Mouse (Mus musculus) liver, adult (tissue): ENCODE results near the gene Rtn4r.

Experiments
- GATA4 ChIP-seq: IDR thresholded peaks from 2 replicates; pipeline ENCODE4 v1.6.1; 2014; ENCODE audit warnings: mild to moderate bottlenecking, low read length; ENCODE audit not compliant: insufficient replicate concordance

The Rtn4r gene

DNA sequence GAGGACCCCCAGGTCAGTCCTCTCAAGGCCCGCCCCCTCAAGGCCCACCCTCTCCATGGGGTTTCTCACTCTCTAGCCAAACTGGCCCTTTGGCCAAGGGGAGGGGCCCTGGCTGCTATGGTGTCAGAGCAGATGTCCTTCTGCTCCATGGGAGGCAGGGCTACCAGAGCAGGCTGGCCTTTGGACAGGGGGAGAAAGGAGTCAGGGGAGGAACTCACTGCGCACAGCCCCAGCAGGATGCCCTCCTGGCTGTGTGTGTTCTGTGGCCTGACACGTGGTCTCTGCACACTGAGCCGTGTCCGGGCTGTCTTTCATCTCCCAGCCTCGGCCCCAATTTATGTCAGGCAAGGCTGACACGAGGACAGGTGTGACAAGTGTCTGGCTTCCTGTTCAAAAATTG is 8.6 kb downstream of the Rtn4r start:
- TF ChIP-seq GATA4: no peak

DNA sequence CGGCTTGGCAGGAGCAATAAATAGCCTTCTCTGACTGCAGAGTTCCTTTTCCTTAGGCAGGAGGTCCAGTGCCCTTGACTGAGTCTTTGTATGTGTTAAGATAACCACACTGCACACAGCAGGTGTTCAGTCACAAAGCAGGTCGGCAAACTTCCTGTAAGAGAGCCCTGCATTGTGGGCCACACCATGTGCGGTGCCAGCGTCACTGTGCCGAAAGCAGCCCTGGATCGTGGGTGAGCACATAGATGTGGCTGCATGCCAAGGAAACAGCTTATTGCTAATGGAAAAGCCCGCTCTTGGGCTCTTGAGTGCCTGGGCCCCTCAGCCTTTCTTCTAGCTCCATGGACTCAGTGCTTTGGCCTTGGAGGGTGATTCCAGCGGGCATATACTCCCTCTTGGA is 16.8 kb downstream of the Rtn4r start:
- no peak for TF ChIP-seq GATA4

DNA sequence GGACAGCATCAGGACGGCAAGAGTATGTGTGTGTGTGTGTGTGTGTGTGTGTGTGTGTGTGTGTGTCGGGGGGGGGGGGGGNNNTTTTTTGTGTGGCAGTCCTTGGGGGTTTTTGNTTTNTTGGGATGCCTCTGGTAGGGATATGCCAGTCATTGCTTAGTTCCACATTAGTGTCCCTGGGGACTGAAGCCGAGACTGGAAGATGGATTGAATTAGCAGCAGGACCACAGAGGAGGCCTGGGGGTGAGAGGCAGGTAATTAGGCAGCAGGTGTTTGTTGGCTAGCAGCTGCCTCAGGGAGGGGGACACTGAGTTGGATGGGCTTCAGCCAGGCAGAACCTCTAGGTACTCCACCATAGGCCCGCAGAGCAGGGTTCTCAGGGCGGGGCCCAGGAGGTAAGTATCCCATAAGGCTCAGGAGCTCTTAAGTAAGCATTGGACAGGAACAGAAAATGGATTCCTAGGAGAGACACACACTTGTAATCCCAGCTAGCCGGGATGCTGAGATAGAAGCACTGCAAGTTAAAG is 18.0 kb downstream of the Rtn4r start:
- no peak for TF ChIP-seq GATA4

DNA sequence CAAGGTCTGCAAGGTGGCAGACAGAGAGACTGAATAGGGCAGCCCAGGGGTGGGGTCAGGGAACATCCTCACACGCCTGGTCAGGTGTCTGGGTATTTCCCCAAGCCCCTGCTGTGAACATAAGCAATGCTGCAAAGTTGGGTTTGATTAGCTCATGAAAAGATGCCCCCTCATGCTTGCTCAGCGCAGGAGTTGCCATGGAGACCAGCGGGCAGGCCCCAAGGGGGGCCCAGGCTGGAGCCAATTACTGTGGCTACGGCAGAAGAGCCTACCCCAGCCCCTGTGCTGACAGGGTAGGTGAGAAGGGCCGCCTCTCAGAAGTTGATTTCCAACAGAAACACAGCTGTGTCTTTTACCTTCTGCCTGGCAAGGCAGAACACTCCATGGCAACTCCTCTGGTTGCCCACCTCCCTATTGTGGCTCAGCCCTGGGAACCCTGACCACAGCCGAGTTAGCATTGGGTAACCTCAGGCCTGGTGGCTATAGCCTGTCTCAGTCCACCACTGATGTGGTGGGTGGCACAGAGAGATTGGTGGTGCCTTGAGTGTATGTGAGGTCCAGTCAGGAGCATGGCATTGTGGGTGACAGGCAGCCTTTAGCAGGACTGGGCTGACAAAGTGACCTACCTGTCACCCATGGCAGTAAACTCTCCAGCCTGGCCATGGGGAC is 20.9 kb downstream of the Rtn4r start:
- TF ChIP-seq GATA4: no peak

DNA sequence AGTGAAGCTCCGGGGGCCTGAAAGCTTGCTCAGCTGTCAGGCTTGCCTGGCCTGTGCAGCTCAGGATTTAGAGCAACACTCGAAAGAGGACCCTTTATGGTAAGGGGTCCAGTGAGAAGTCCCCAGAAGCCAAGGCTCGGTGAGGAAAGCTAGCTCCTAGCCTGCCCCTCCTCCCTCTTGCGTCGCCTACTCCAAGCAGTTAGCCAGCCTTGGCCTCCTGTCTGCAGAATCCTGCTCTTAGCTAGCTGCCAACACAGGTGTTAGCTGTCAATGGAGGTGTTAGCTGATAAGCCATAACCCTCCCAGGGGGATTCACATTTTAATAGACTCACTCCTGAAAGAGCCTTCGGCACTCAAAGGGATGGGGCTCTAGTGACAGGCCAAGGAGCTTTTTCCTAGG is 21.8 kb downstream of the Rtn4r start:
- TF ChIP-seq GATA4: no peak

DNA sequence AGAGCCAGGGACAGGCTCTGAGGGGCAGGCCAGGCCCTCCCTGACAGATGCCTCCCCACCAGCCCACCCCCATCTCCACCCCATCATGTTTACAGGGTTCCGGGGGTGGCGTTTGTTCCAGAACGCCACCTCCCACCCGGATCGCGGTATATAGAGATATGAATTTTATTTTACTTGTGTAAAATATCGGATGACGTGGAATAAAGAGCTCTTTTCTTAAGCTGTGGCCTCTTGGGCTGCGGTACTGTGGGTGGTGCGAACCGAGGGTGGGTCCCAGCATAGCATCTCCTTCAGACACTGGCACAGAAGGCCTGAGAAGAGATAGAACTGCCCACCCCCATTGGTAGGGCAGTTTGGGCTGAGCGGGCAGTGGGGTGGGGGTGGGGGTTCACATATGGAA is 24.7 kb downstream of the Rtn4r start:
- no peak for TF ChIP-seq GATA4

DNA sequence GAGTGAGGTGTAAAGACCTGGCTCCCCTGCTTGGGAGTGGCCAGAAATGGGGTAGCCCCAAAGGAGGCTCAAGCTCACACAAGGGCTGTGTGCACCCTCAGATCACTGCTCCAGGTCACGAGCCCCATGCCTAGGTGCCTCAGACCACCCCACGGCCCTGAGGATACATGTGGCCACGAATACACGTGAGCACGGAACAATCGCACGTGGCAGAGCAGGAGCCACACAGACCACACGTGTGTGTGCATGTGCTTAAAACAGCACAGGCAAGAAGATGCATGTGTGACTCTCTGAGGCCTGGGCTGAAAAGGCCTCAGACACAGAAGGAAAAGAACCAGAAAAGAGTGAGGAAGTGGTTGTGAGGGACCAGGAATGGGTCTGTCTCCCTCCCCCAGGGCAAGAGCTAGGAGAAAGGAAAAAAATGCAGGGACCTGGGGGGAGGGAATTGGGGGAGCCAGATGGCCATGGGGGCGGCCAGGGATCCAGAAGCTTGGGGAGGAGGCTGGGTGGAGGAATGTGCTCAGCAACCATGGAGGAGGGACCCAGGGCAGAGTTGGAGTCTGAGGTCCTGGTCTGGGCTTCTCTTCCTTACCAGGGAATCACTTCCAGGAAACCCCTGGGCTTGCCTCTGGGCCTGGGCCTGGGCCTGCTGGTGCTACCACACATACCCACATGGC is 25.5 kb downstream of the Rtn4r start:
- TF ChIP-seq GATA4: no peak

DNA sequence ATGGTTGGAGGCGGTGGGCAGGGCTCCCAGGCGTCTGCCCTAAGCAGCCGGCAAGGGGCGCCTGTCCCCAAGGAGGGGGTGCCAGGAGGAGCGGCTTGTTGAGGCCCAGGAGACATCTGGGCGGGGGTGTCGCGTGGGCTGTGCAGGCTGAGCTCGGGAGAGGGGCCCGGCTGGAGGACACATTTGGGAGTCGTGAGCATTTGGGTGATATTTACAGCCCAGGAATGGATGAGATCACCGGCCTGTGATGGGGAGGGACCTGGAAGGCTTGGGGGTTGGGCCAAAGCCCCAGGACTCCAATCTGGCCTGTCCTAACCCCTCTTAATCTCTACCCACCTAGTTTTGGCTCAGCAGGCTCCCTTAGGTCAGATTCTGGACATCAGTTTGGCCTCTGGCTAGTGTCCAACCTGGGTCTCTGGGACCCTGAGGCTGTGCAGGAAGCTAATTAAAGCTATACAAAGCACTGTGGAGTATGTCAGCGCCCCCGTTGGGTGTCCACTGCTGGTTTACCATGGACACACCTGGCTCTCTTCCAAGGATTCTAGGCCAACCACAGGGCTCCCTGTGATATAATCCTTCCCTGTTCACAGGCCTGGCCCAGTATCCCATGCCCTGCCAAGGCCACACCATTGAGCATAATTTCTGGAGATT is 27.2 kb downstream of the Rtn4r start:
- TF ChIP-seq GATA4: no peak

DNA sequence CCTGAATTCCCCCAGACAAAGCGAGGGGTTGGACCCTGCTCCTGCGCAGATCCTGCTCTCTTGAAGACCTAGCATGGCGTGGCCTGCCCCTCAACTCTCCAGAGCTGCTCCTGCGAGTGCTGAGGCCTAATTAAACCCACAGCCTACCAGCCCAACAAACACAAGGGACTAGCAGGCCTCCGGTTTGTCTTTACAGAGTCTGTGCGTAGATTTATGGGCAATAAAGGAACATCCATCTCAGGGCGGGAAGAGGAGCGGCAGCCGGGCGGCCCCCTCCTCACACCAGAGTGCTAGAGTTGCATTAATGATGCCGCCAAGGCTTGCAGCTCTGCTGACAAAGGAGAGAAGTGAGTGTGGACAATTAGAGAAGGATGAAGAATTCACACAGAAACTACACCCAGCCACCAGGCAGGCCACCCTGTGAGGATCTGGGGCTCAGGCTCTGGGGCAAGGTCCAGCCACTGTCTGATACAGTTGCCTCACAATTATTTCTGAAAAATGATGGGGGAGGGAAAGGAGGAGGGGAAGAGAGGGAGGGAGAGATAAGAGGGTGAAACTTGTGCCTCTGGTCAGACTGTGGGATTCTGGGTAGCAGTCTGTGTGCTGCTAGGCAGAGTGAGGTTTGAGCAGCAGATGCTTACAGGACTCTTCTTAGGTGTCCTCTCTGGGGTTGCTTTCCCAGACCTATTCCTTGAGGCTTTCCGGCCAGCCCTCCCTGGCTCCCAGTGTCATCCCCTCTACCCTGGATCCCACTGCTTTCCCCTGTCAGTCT is 29.3 kb downstream of the Rtn4r start:
- TF ChIP-seq GATA4: no peak

DNA sequence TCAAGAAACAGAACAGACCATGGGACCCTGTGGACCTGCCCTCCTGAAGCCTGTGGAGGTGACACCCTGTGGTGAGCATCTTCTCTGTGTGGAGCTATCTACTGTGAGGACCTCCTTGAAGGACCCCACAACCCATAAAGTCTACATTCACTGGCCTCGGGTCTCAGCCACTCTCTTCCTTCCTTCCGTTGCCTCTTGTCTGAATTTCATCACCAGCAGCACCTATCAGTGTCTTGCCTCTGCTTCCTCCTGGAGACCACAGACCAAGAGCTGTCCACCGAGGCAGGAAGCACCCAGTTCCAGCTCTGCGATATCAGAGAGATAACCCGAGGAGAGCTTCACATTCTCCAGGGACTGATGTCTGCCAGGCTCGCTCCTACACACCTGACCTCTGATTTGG is 31.8 kb downstream of the Rtn4r start:
- TF ChIP-seq GATA4: no peak

DNA sequence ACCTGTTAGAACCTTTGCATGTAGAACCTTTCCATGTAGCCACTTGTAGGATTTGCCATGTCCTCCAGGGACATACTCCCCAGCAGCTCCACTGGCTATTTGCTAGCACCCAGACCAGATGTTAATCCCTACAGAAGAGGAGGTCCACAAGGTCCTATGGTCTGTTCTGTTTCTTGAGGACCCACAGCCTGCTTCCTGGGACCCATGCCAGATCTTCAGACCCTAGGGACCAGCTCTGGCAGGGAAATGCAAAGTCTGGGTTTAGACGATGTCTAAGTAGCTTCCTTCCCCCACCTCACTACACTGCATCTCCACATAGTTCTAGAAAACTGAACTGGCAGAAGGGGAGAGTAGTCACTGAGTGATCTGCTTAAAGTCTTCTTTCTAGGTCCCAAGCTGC is 32.3 kb downstream of the Rtn4r start:
- no peak for TF ChIP-seq GATA4

DNA sequence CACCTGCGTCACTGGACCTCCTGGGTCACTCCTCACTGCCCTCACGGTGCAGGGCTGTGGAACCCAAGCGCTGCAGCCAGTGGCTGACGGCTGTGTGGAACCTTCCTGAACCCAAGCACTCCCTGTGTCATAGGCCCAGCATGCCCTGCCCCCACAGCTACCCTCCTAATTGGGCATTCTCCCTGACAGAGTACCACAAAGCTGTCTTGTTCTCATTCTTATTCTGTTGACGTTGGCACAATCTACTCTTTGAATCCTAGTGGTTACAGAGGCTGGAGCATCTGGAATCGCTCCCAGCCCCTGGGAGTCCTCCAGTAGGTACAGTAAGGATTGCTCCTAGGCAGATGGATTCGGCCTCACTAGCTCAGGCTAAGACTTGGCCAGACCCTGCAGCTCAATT is 33.1 kb downstream of the Rtn4r start:
- TF ChIP-seq GATA4: no peak

DNA sequence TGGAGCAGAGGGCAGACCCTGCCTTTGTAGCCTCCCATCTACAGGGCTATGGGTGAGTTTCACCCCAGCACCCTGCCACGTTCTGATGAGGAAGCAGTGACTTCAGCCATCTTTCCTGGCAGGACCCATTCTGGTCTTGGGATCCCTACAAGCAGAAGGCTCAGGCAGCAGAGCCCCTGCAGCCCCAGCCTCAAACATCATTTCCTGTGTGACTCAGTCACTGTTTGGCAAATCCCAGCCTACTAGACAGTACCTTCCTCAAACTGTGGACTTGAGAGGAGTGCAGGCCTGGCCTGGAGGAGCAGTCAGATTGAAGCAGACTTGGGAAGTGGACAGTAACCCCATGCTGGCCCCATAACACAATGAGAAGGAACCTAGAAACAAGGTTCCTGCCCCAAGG is 33.7 kb downstream of the Rtn4r start:
- TF ChIP-seq GATA4: no peak

DNA sequence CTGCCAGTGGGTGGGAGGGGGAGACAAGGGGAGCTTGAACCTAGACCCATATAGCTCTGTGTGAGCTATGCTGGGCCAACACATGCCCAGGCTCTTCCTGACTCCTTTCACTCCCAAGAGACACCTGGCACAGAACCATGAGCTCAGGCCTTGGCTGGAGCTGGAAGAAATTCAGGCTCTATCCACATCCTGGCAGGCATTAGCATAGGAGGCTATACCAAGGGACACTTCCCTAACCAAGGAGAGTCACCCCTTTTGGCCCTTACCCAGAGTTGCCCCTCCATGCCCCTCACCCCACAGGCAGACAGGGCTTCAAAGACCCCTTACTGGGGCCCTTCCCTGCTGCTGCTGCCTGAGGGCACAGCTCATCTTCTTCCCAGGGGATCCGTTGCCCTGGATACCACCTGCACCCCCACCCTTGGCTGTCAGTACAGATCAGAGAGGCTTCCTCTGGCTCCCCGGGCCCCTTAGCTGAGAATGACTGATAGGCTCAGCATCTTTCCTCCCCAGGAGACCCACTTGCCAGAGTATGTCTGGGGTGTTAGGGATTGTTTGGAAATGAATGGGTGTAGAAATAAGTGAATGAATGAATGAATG is 37.3 kb downstream of the Rtn4r start:
- no peak for TF ChIP-seq GATA4

DNA sequence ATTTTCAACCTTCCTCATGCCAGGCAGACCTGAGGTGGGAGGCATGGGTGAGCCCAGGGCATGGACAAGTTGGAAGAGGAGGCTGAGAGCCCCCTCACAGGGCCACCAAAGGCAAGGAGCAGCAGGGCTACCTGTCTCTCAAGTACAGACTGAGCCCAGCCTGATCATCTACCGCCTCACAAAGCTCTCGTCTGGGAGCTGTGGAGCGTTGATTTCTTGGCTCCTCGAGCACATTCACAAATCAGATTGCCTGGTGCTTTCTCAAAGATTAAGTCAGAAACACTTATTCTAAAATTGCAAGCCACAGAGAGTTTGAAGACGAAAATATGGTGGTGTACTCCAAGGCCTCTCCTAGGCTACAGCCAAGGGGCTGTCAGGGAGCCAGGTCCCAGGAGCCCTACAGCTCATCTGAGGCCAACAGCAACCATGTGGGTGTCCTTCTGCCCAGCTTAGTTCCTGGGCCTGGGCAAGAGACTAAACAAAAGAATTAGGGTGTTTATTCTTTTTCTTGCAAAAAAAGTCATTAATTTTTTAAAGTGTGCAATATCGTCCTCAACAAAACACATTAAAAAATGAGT is 39.3 kb downstream of the Rtn4r start:
- TF ChIP-seq GATA4: no peak

DNA sequence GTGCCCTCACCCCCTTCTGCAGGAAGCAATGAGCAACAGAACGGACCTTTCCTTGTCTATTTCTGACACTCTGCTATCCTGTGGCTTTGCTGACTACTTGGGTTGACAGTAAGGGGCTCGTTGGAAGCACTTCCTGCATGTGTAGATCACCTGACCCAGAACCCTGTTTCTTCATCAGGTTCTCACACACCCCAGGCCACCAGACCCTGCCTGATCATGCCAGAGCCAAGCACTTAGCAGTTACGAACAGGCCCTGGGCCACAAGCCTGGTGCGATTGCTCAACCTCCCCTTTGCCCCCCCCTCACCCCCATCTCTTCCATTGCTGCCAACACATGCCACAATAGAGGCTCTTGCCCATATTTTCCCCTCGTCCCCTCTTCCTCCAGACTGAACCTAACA is 41.7 kb downstream of the Rtn4r start:
- TF ChIP-seq GATA4: no peak
